Mouse (Mus musculus): ENCODE measurements around the gene Btbd9. TPM values are rescaled to one million over a fixed set of nuclear protein-coding genes. Genes with fewer than 3 reads are reported as not detected.
"Not testable (repeated sequence)": the region's sequence is repeated elsewhere in the genome, so short reads cannot be mapped to it uniquely, and the experiment has no call there.

The Btbd9 gene
- polyA plus RNA-seq, 1 experiment from 2014 or later, result 98.0 TPM

GRCm38 (mm10) chr17:30516580-30517340 is 59.5 kb downstream of the Btbd9 start:
- Histone ChIP-seq H3K4me3 (no peak overlapping the region), H3K27me3 (no peaks in the 10 kb centered on the region), H3K9me3 (no peaks in the 10 kb centered on the region), H3K4me1 (no peaks in the 10 kb centered on the region), H3K36me3 (peaks cover 13% of the 10 kb centered on the region), H3K4me2 (replicated peaks) (no peak overlapping the region), H3K9ac (replicated peaks) (no peak overlapping the region), H3K27ac (replicated peaks) (no peak overlapping the region)
- no peak for ATAC-seq (ENCODE audit: low FRiP score, low read depth)
- 94% methylated on average over 10 of the region's 10 CpGs for WGBS

GRCm38 (mm10) chr17:30515401-30515800 is 60.9 kb downstream of the Btbd9 start:
- no peaks in the 10 kb centered on the region for H3K27me3 ChIP-seq
- no peak overlapping the region for H3K4me2 ChIP-seq (replicated peaks)
- WGBS, result 92% methylated on average over 8 of the region's 8 CpGs
- H3K4me1 ChIP-seq, result no peaks in the 10 kb centered on the region
- no peak overlapping the region for H3K4me3 ChIP-seq
- ATAC-seq (ENCODE audit: low FRiP score, low read depth), result no peak
- no peak overlapping the region for H3K27ac ChIP-seq (replicated peaks)
- no peak overlapping the region for H3K9ac ChIP-seq (replicated peaks)
- no peaks in the 10 kb centered on the region for H3K9me3 ChIP-seq
- peaks cover 13% of the 10 kb centered on the region for H3K36me3 ChIP-seq

- Histone ChIP-seq H3K4me2 (replicated peaks) (no peak overlapping the region), H3K9me3 (no peaks in the 10 kb centered on the region), H3K4me1 (peaks cover 13% of the 10 kb centered on the region), H3K9ac (replicated peaks) (no peak overlapping the region), H3K4me3 (no peak overlapping the region), H3K27ac (replicated peaks) (no peak overlapping the region), H3K36me3 (peaks cover 13% of the 10 kb centered on the region), H3K27me3 (no peaks in the 10 kb centered on the region)
- WGBS, result 92% methylated on average over 9 of the region's 9 CpGs
- no peak for ATAC-seq (ENCODE audit: low FRiP score, low read depth)
Observed at GRCm38 (mm10) chr17:30513034-30513433, 63.3 kb downstream of the Btbd9 start.

DNA sequence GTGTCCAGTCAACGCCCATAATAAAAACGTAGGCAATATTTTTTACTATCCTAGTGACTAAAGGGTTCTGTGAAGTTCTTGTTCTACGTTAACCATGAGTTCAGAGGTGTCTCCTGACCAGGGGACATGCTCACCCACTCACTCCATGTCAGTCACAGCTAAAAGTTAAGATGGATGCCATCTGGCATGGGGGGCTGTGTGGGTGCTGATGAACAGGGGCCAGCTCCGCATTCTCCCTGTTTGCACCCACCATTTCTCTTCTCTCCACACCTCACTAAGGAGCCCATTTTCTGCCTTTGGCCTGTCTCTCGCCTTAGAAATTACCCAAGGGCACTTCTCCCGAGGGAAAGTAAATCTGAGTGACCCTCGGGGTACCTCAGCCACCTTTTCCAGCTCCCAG is 63.8 kb downstream of the Btbd9 start:
- 93% methylated on average over 7 of the region's 7 CpGs for WGBS
- H3K4me3 ChIP-seq, result no peak overlapping the region
- peaks cover 13% of the 10 kb centered on the region for H3K36me3 ChIP-seq
- H3K4me2 ChIP-seq (replicated peaks), result no peak overlapping the region
- no peak overlapping the region for H3K27ac ChIP-seq (replicated peaks)
- H3K9ac ChIP-seq (replicated peaks), result no peak overlapping the region
- H3K4me1 ChIP-seq, result peaks cover 17% of the 10 kb centered on the region
- no peaks in the 10 kb centered on the region for H3K27me3 ChIP-seq
- ATAC-seq (ENCODE audit: low FRiP score, low read depth), result no peak
- no peaks in the 10 kb centered on the region for H3K9me3 ChIP-seq

- Histone ChIP-seq H3K4me2 (replicated peaks) (no peak overlapping the region), H3K36me3 (peaks cover 13% of the 10 kb centered on the region), H3K27ac (replicated peaks) (no peak overlapping the region), H3K9ac (replicated peaks) (no peak overlapping the region), H3K4me3 (no peak overlapping the region), H3K27me3 (no peaks in the 10 kb centered on the region), H3K4me1 (peaks cover 22% of the 10 kb centered on the region), H3K9me3 (no peaks in the 10 kb centered on the region)
- no peak for ATAC-seq (ENCODE audit: low FRiP score, low read depth)
- 81% methylated on average over 4 of the region's 4 CpGs for WGBS
Observed at GRCm38 (mm10) chr17:30512007-30512406, 64.3 kb downstream of the Btbd9 start.

GRCm38 (mm10) chr17:30511399-30511798 is 64.9 kb downstream of the Btbd9 start:
- H3K9me3 ChIP-seq, result no peaks in the 10 kb centered on the region
- peaks cover 26% of the 10 kb centered on the region for H3K4me1 ChIP-seq
- no peak overlapping the region for H3K4me2 ChIP-seq (replicated peaks)
- H3K4me3 ChIP-seq, result no peak overlapping the region
- no peak overlapping the region for H3K27ac ChIP-seq (replicated peaks)
- H3K27me3 ChIP-seq, result no peaks in the 10 kb centered on the region
- no peak overlapping the region for H3K9ac ChIP-seq (replicated peaks)
- WGBS, result 80% methylated on average over 6 of the region's 6 CpGs
- no peak for ATAC-seq (ENCODE audit: low FRiP score, low read depth)
- H3K36me3 ChIP-seq, result peaks cover 7% of the 10 kb centered on the region

- 54% methylated on average over 6 of the region's 6 CpGs for WGBS
- Histone ChIP-seq H3K4me1 (peaks cover 29% of the 10 kb centered on the region), H3K36me3 (peaks cover 4% of the 10 kb centered on the region; the same call in 1 of the 2 replicates), H3K27ac (replicated peaks) (no peak overlapping the region), H3K9me3 (no peaks in the 10 kb centered on the region), H3K4me2 (replicated peaks) (no peak overlapping the region), H3K4me3 (no peak overlapping the region), H3K9ac (replicated peaks) (no peak overlapping the region), H3K27me3 (no peaks in the 10 kb centered on the region)
- ATAC-seq (ENCODE audit: low FRiP score, low read depth), result no peak
Observed at GRCm38 (mm10) chr17:30510171-30510570, 66.1 kb downstream of the Btbd9 start.

DNA sequence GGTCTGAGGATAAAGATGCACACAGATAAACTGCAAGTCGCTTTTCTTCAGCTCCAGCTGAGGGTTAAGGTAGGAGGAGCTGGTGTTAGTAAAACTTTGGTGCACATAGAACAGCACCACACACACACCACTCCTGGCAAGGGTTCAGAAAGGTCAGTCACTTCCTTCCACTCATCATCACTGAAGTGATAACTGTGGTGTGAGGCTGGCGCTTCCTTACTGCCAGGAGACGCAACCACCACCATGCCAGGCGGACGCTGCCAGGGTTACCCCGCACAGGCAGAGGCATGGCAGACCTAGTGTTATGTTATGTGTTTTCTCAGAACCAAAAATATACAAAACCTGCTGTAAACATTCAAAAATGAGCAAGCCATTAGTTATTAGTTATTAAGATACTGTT is 66.6 kb downstream of the Btbd9 start:
- no peak overlapping the region for H3K4me2 ChIP-seq (replicated peaks)
- 90% methylated on average over 6 of the region's 6 CpGs for WGBS
- H3K9ac ChIP-seq (replicated peaks), result no peak overlapping the region
- H3K9me3 ChIP-seq, result no peaks in the 10 kb centered on the region
- 0 out of 2 replicates have a peak, but pooled peaks cover 4% of the 10 kb centered on the region for H3K36me3 ChIP-seq
- no peak overlapping the region for H3K4me3 ChIP-seq
- H3K27ac ChIP-seq (replicated peaks), result no peak overlapping the region
- H3K27me3 ChIP-seq, result no peaks in the 10 kb centered on the region
- no peak for ATAC-seq (ENCODE audit: low FRiP score, low read depth)
- peaks cover 29% of the 10 kb centered on the region for H3K4me1 ChIP-seq

- Histone ChIP-seq H3K36me3 (0 out of 2 replicates have a peak, but pooled peaks cover under 1% of the 10 kb centered on the region), H3K27me3 (no peaks in the 10 kb centered on the region), H3K9ac (replicated peaks) (no peak overlapping the region), H3K4me3 (no peak overlapping the region), H3K9me3 (no peaks in the 10 kb centered on the region), H3K4me1 (peaks cover 29% of the 10 kb centered on the region), H3K27ac (replicated peaks) (no peak overlapping the region), H3K4me2 (replicated peaks) (no peak overlapping the region)
- ATAC-seq (ENCODE audit: low FRiP score, low read depth), result no peak
- 70% methylated on average over 9 of the region's 9 CpGs for WGBS
Observed at GRCm38 (mm10) chr17:30507636-30508576, 68.4 kb downstream of the Btbd9 start.

- Histone ChIP-seq H3K4me1 (peaks cover 29% of the 10 kb centered on the region), H3K4me2 (replicated peaks) (no peak overlapping the region; the same call in 1 of the 2 replicates), H3K36me3 (no peaks in the 10 kb centered on the region), H3K27ac (replicated peaks) (peak overlapping the region; percentile 56), H3K4me3 (no peak overlapping the region), H3K9me3 (no peaks in the 10 kb centered on the region), H3K27me3 (no peaks in the 10 kb centered on the region), H3K9ac (replicated peaks) (no peak overlapping the region)
- WGBS, result 18% methylated on average over 5 of the region's 5 CpGs
- ATAC-seq (ENCODE audit: low FRiP score, low read depth), result no peak
Observed at GRCm38 (mm10) chr17:30506916-30507315, 69.4 kb downstream of the Btbd9 start.

DNA sequence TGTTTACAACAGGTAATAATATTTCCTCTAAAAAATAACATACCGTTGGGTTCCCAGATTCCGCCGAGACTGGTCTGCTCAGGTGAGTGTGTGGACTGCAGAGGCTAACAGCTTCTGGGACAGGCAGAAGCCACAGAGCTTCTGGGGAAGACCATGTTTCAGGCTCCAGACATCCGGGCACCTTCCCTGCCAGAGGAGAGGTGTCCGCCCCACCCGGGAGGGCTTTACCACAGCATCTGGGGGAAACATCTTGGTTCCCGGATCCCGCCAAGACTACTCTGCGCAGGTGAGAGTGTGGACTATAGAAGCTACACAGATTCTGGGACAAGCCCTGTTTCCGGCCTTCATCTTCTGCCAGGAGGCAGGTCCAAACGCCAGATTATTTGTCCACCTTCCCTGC is 76.7 kb downstream of the Btbd9 start:
- H3K4me2 ChIP-seq (replicated peaks); H3K9me3 ChIP-seq; H3K27me3 ChIP-seq; H3K36me3 ChIP-seq; ATAC-seq (ENCODE audit: low FRiP score, low read depth); H3K9ac ChIP-seq (replicated peaks); H3K27ac ChIP-seq (replicated peaks); H3K4me3 ChIP-seq: not testable (repeated sequence)
- peaks cover 20% of the 10 kb centered on the region for H3K4me1 ChIP-seq
- 96% methylated on average over 11 of the region's 11 CpGs for WGBS

DNA sequence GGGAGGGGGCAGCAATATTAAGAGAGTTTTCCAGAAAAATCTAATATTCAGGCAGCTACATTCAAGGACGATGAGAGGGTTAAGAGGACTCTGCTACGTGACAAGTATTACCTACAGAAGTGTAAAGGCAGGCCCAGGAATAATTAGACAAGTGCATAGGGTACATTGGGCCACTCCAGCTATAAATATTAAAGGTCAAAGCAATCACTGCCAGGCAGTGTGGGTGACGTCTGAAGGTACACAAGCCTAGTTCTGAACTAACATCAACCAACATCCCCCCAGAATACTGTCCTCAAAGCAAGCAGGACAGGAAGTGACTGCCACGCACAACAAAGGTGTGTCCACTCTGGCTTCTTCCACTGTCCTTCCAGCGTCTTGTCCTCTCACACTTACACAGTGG is 77.5 kb downstream of the Btbd9 start:
- Histone ChIP-seq H3K9me3 (no peaks in the 10 kb centered on the region), H3K9ac (replicated peaks) (no peak overlapping the region), H3K27ac (replicated peaks) (peak overlapping the region; percentile 43; the same call in 1 of the 2 replicates), H3K36me3 (no peaks in the 10 kb centered on the region), H3K4me2 (replicated peaks) (no peak overlapping the region), H3K4me3 (no peak overlapping the region), H3K27me3 (no peaks in the 10 kb centered on the region), H3K4me1 (peaks cover 21% of the 10 kb centered on the region)
- WGBS, result 81% methylated on average over 5 of the region's 5 CpGs
- no peak for ATAC-seq (ENCODE audit: low FRiP score, low read depth)

All from midbrain, embryonic 12.5 days (tissue).